Mouse (Mus musculus) thymus, adult 2 months (tissue): ENCODE results near the gene Nr2c2.

ENCODE experiments used
- CTCF ChIP-seq: fragments of 200-500 bp; IDR thresholded peaks from 2 replicates; pipeline ENCODE4 v1.5.1; 2012; ENCODE audit warnings: mild to moderate bottlenecking, control low read depth, low read length, moderate library complexity, borderline replicate concordance; ENCODE audit not compliant: control insufficient read depth, poor library complexity, insufficient read depth; ENCODE audit errors: extremely low read depth
- POLR2A ChIP-seq: fragments of 200-500 bp; IDR thresholded peaks from 2 replicates; pipeline ENCODE4 v1.6.1; 2012; ENCODE audit warnings: mild to moderate bottlenecking, low read length, control low read depth, moderate library complexity; ENCODE audit not compliant: control insufficient read depth, poor library complexity, insufficient read depth; ENCODE audit errors: extremely low read depth

DNA sequence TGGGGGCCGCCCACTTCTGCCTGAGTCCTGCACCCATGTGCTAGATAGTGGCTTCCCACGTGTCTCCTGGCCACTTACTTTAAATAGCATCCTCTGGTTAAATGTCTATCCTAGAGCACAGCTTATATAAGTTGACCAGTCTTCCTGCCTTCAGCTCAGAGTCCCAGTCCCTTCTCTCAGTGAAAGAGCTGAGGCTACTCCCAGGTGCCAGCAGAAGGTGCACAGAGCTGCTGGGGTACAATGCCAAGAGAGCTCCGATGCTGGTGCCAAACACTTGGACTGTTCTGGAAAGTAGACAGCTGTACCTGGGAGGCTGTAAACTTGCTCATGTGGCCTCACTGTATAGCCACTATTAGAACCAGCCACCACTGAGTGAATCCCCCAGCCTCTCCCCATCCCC, 130.8 kb downstream of the Nr2c2 start:
- no peak for TF ChIP-seq CTCF
- TF ChIP-seq POLR2A = no peak
